Mouse (Mus musculus) embryonic fibroblast, embryonic 13.5 days (primary cell): Measurements from ENCODE around the gene Aldh1a3.

Experiments
- CTCF ChIP-seq: IDR thresholded peaks from 2 replicates; pipeline ENCODE4 v1.5.1; 2011; ENCODE audit warnings: mild to moderate bottlenecking, control low read depth, low read length, moderate library complexity, borderline replicate concordance; ENCODE audit not compliant: insufficient read depth
- POLR2A ChIP-seq: IDR thresholded peaks from 2 replicates; pipeline ENCODE4 v1.6.1; 2011; ENCODE audit warnings: low read depth, mild to moderate bottlenecking, control low read depth, low read length, moderate library complexity

- TF ChIP-seq POLR2A (no peak), CTCF (no peak)
Measured at GRCm38 (mm10) chr7:66384213-66384612, 43.1 kb downstream of the Aldh1a3 start.
